Mouse (Mus musculus): ENCODE measurements around the gene Parp11.

GRCm38 (mm10) chr6:127473961-127474360, 27.3 kb downstream of the Parp11 start:
- no peak for TF ChIP-seq EP300 (IDR thresholded peaks at IDR 0.05; ENCODE audit: low read length)
- no peak for TF ChIP-seq USF2 (conservative IDR thresholded peaks at IDR 0.05; ENCODE audit: low read depth, low read length)
- TF ChIP-seq CTCF (conservative IDR thresholded peaks at IDR 0.05 in 1 of 2, IDR thresholded peaks at IDR 0.05 in 1 of 2; ENCODE audit: low read depth in 2 of 2, low read length in 2 of 2) = no peak
- TF ChIP-seq HCFC1 (IDR thresholded peaks at IDR 0.05; ENCODE audit: low read depth, low read length) = no peak
- TF ChIP-seq POLR2A (IDR thresholded peaks at IDR 0.05; ENCODE audit: low read depth, low read length) = no peak

All from CH12.LX (cell line).